14 mouse cellular contexts compared by ENCODE assay signal in genomic region chr12:25117856-25118511, GRCm38 (mm10). TPM values are rescaled to one million over a fixed set of nuclear protein-coding genes. Genes with fewer than 3 reads are reported as not detected.
A peak's percentile ranks its signal among the peaks of the same experiment; 100 is the strongest.
DNase-seq lines count a peak whose midpoint lies in the region; ATAC-seq lines count a peak whose summit lies in the region.
"Had no signal": no experiment of that assay in that cellular context is flagged by ENCODE, and none has a peak within 500 bp of the region (broad histone marks: within the 10 kb centered on the region; RNA-seq: fewer than 3 reads in every experiment).

No protein-coding gene starts in this region.

- no peaks in the 10 kb centered on the region for H3K9me3 ChIP-seq in liver, embryonic 16.5 days (replicated peaks; ENCODE audit: control insufficient read depth, low read length)
- H3K9me3 ChIP-seq in hindbrain, embryonic 12.5 days (replicated peaks): no peaks in the 10 kb centered on the region
- H3K9me3 ChIP-seq: hindbrain, embryonic 15.5 days; lung, embryonic 15.5 days; midbrain, embryonic 13.5 days had no signal

- no peak overlapping the region for H3K4me2 ChIP-seq in liver, embryonic 16.5 days (ENCODE audit: low read depth, low read length)
- H3K4me2 ChIP-seq in hindbrain, embryonic 12.5 days (replicated peaks): no peak overlapping the region
- H3K4me2 ChIP-seq: hindbrain, embryonic 15.5 days; lung, embryonic 15.5 days; midbrain, embryonic 13.5 days had no signal

- H3K36me3 ChIP-seq in liver, embryonic 16.5 days (ENCODE audit: control insufficient read depth, insufficient read depth): no peaks in the 10 kb centered on the region
- H3K36me3 ChIP-seq in hindbrain, embryonic 12.5 days: no peaks in the 10 kb centered on the region
- H3K36me3 ChIP-seq: hindbrain, embryonic 15.5 days; lung, embryonic 15.5 days; midbrain, embryonic 13.5 days had no signal

- no peak overlapping the region for H3K4me3 ChIP-seq in liver, embryonic 16.5 days (ENCODE audit: low read depth, low read length)
- H3K4me3 ChIP-seq in hindbrain, embryonic 12.5 days: no peak overlapping the region
- H3K4me3 ChIP-seq: hindbrain, embryonic 15.5 days; lung, embryonic 15.5 days; midbrain, embryonic 13.5 days had no signal

- no peak overlapping the region for H3K9ac ChIP-seq in liver, embryonic 16.5 days (ENCODE audit: low read depth, low read length)
- H3K9ac ChIP-seq in hindbrain, embryonic 12.5 days: no peak overlapping the region
- H3K9ac ChIP-seq: hindbrain, embryonic 15.5 days; lung, embryonic 15.5 days; midbrain, embryonic 13.5 days had no signal

- DNase-seq in adrenal gland, postnatal 36 days: peak; percentile 24 to 33
- no peak for DNase-seq in adrenal gland, postnatal 25 days
- DNase-seq in liver: no peak
- peak; percentile 29 for DNase-seq in NIH3T3 (ENCODE audit: low read depth)
- DNase-seq in gastrocnemius, adult 18-20 months (ENCODE audit: low spot score): no peak
- DNase-seq: heart, adult 18-20 months; kidney, postnatal 14 days; left cerebral cortex, postnatal 4 days had no signal

- ATAC-seq in liver, embryonic 16.5 days (ENCODE audit: low read depth): peak; percentile 39; the same call in 1 of the 2 replicates
- 0 out of 2 replicates have a peak, but pooled peaks have one; percentile 24 for ATAC-seq in megakaryocyte progenitor cell, adult 5-6 weeks (replicated peaks; ENCODE audit: poor library complexity)
- no peak for ATAC-seq in hindbrain, embryonic 12.5 days (ENCODE audit: low FRiP score)
- ATAC-seq: midbrain, embryonic 13.5 days had no signal

- no peaks in the 10 kb centered on the region for H3K4me1 ChIP-seq in liver, embryonic 16.5 days (ENCODE audit: control insufficient read depth, low read depth, low read length)
- peaks cover 6% of the 10 kb centered on the region for H3K4me1 ChIP-seq in hindbrain, embryonic 12.5 days

- H3K27ac ChIP-seq in liver, embryonic 16.5 days (ENCODE audit: low read length): no peak overlapping the region
- H3K27ac ChIP-seq in hindbrain, embryonic 12.5 days: no peak overlapping the region
- H3K27ac ChIP-seq: hindbrain, embryonic 15.5 days; midbrain, embryonic 13.5 days had no signal

- 53% methylated on average over 4 of the region's 4 CpGs for WGBS in liver, embryonic 16.5 days (ENCODE audit: insufficient replicate concordance)
- 91% methylated on average over 4 of the region's 4 CpGs for WGBS in hindbrain, embryonic 12.5 days

- H3K27me3 ChIP-seq in liver, embryonic 16.5 days (ENCODE audit: control insufficient read depth, insufficient read depth, low read depth, low read length): no peaks in the 10 kb centered on the region
- 0 out of 2 replicates have a peak, but pooled peaks cover 3% of the 10 kb centered on the region for H3K27me3 ChIP-seq in hindbrain, embryonic 12.5 days
- H3K27me3 ChIP-seq: hindbrain, embryonic 15.5 days; lung, embryonic 15.5 days; midbrain, embryonic 13.5 days had no signal

RNA-seq across cellular contexts. Expression of gene Id2, which starts 21.0 kb away (rescaled TPM):
- total RNA-seq in adrenal gland, postnatal 36 days (2021): 100 to 1,000 TPM; 247 to 491 TPM
- 520 and 569 TPM in 2 replicates for total RNA-seq in adrenal gland, postnatal 25 days (2021)
- polyA plus RNA-seq in liver, embryonic 16.5 days (2015; fragmentation: Nextera tagmentation; extraction: Ambion mirVana): 127 and 140 TPM in 2 replicates
- 21.8 and 32.4 TPM in 2 replicates for total RNA-seq in megakaryocyte progenitor cell, adult 5-6 weeks (2015)
- total RNA-seq in megakaryocyte progenitor cell, adult 5-6 weeks (2017): 8.3 and 15.5 TPM in 2 replicates
- polyA plus RNA-seq in hindbrain, embryonic 12.5 days (2016; fragmentation: Nextera tagmentation; extraction: Ambion mirVana): 321 and 332 TPM in 2 replicates
- 1 to 10 TPM; 2.6 to 3.5 TPM for total RNA-seq in gastrocnemius, adult 18-20 months (2021)

Comparison
In these comparisons a context has a peak if more than half of its experiments do, and no peak if none do; other contexts are left out.
1. DNase-seq: peak in adrenal gland, postnatal 36 days (2 of 2) and NIH3T3 (single experiment); none in adrenal gland, postnatal 25 days (single experiment), liver (single experiment) and gastrocnemius, adult 18-20 months (single experiment).
2. RNA of gene Id2, which starts 21.0 kb away (total RNA-seq): 520 to 569 TPM in adrenal gland, postnatal 25 days and 247 to 491 TPM in adrenal gland, postnatal 36 days; 8.3 to 32.4 TPM in megakaryocyte progenitor cell, adult 5-6 weeks and 2.6 to 3.5 TPM in gastrocnemius, adult 18-20 months; every median in the first group is over 4 times any median in the second.